Mouse (Mus musculus) neural tube, embryonic 10.5 days (tissue): Measurements from ENCODE around the gene Hamp.
A peak's percentile ranks its signal among the peaks of the same experiment; 100 is the strongest.
"Not testable (repeated sequence)": the region's sequence is repeated elsewhere in the genome, so short reads cannot be mapped to it uniquely, and the experiment has no call there.

ENCODE experiments used
- DNase-seq: peaks from one replicate; pipeline ENCODE4 v3.0.0-alpha.2; 2017; ENCODE audit warnings: low spot score; ENCODE audit errors: extremely low spot score

The Hamp gene

DNA sequence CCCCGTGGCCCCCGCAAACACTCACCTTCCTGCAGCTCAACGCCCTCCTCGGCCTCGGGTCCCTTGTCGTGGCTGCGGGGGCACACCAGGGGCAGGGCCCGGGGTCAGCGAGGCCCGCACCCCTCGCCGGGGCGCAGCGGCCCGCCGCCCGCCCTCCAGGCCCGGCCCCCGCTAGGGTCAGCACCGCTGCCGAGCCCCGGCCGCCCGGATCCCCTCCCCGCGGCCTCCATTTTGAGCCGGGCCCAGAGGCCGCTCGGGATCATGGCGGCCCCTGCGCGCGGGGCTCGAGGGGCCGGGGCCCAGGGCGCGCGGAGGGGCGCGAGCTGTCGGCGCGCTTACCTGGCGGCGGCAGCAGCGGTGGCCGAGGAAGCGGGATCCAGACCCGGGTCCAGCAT, 12.5 kb upstream of the Hamp start:
- no peak for DNase-seq

DNA sequence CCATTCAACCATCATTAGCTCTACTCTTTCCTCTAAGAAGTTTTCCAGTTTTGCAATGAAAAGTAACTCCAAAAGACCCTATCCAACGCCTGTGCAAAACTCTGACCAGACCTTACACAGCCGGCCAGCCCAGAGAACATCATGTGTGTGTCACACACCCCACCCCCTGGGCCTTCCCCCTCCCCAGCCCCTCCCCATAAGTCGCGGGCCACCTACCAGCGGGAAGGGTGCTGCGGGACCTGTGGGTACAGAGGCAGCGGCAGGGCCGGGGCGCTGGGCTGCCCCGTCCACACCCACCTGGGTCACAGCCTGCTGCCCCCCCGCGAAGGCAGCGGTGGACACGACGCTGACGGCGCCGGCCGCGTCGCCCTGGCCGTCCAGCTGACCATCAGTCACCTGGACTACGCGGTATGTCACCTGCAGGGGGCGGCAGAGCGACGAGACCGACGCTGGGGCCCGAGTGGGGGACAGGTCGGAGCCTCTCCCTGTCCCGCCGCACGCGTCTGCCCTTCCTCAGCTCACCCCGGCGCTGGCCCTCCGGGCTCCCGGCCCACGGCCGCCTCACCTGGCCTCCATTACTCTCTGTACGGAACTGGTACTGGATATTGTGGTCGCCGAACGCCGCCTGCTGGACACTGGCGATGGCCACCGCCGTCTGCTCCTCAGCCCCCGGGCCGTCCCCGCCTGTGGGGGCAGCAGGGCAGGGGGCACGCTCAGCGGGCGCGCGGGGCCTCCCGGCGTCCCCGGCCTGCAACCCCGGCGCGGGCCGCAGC, 11.9 kb upstream of the Hamp start:
- DNase-seq = peak; percentile 94

DNA sequence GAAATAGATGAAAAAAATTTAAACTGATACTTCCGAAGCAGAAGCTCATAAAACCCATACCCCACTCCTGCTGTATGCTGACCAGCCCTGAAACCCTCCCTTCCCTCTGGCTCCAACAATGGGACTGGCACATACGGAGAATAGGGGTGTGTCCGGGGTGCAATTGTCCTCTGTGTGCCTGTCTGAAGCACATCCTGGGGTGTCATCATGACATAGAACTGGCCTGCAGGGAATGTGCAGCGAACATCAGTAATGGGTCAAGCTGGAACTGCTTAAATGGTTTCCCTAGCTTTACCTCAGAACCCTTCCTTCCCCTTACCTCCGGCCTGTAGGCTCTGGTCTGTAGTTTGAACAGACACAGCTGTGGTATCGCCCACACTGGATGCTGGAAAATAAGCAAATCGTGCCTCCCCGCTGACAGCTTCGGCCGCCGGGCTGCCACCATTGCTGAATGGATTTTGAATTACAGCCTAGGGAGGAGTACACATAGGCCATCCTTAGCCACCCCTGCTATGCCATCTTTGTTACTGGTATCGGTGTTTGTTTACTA, 11.2 kb upstream of the Hamp start:
- DNase-seq = no peak

DNA sequence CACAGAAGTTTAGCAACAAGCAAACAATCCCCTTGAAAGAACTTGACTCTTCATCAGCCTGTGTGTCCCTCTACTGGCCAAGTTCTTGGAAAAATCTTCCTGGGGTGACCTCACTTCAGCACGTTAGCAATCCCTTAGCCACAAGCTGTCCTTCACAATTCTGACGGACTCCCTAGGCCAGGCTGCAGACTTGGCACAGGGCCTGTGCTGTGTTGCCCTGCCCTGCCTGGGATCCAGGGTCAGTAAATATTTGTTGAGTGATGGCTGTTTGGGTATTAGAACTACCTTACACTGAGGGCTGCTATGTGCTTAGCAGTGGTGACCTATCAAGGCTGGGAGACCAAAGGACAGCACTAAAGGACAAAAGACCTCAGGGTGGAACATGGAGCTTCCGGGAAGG, 10.2 kb upstream of the Hamp start:
- DNase-seq = no peak

DNA sequence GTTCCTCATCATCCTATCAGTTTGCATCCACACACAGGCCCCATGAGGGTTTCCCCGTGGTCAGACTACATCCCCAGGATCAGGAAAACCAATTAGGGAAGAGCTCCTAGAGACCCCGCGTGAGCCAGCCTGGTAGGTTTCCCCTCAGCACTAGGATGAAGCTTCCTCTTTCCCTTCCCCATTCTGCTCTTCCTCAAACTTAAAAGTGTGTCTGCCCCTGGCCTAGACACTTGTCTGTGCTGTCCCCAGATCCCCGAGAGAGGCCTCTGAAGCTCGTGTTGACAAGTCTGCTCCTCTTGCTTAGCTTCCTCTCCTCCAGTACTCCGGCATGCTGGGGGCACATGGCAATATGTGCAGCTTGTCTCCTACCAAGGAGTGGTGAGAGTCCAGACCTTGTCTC, 9.6 kb upstream of the Hamp start:
- DNase-seq = no peak

DNA sequence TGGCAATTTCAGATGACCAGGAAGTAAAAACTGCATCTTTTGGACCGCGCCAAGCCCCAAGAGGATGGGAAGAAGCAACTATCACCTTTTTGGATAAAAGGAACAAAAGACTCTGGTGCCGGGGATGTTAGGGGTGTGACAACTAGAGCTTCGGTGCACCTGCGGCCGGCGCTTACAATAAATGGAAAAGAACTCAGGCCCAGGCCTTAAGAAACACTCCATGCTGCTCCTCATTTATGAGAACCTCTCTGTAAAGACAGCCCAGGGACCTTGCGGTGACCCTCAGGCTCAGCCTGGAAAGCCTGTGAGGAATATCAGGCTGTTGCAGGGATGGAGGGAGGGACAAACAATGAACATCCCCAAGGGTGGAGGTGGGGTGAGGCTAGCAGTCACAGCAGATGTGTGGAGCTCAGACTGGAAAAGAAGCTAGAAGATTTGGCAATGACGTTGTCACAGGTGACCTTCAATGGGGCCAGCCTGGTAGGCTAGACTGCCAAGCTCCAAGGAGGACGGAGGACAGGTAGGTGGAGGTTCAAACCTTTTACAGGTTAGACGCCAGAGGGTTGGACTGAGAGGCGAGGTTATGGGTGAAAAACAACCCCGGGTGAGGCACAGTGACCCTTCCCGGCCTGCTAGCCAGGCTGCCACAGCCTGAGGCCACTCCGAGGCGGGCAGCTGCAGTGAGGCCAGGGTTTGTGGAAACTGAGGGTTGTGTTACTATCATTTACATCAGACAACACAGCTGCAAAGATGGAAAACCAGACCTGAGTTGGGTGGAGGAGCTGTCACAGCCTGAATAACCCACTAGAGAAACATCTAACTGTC, 8.8 kb upstream of the Hamp start:
- no peak for DNase-seq

DNA sequence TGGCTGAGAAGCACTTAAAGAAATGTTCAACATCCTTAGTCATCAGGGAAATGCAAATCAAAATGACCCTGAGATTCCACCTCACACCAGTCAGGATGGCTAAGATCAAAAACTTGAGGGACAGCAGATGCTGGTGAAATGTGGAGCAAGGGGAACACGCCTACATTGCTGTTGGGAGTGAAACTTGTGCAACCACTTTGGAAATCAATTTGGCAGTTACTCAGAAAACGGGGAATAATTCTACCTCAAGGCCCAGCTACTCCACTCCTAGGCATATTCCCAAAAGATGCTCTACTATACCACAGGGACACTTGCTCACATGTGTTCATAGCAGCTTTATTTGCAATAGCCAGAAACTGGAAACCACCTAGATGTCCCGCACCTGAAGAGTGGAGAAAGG, 6.1 kb upstream of the Hamp start:
- DNase-seq = not testable (repeated sequence)

DNA sequence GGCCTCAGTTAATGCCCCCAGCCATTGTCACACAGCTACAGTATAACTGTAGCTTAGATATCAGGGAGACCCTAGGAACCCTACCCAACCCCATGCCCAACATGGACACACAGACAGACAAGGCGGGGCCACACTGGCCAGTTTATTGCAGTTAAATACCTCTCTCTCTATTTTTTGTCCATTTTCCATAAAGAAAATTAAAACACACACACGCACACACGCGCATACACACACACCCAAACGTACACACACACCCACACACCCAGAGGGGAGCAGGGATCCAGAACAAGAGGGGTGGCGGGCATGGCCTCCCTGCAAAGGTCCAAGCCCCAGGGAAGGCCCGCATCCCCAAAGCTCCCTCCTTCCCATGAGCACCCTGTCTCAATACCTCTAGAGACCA, 2.0 kb upstream of the Hamp start:
- DNase-seq = no peak

DNA sequence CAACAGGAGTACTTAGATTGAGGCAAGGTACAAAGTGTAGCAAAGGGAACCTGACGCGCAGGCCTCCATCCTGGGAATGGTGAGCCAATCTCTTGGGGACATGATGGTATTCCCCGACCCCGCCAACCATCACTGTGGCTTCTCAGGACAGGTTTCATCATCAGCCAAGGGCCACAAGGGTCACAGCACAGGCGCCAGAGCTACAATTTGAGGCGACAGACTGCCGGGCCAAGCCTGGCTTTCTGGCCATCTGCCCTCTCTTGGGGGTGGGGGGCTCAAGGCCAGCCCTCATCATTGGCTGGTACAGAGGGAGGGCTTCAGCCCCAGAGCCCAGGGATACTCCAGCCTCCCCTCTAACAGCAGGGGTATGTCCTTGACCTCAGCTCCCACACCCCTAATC, 1.6 kb upstream of the Hamp start:
- not testable (repeated sequence) for DNase-seq

DNA sequence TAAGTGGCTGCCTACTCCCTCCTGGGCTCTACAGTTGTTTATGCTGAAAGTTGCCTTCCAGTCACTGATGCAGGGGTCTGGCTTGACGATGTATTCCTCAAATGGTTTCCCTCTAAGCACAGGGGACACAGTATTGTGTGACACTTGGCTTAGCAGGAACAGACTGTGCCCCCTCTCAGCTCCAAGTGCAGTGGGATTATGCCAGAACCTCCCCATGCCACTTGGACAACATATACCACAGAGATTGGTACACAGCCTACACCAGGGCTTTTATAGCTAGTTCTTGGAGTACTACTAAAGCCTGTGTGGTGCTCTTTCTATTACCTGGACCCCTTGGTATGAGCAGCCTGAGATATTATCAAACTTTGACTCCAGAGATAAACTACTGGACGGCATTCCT, 874 bp upstream of the Hamp start:
- not testable (repeated sequence) for DNase-seq

DNA sequence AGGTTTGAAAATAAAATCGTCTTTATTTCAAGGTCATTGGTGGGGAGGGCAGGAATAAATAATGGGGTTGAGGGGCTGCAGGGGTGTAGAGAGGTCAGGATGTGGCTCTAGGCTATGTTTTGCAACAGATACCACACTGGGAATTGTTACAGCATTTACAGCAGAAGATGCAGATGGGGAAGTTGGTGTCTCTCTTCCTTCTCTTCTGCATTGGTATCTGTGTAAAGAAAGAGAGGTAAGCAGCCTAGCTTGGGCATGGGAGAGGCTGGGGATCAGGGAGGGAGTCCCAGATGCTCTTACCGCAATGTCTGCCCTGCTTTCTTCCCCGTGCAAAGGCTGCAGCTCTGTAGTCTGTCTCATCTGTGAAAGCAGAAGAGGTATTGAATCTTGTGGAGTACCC, 1.5 kb downstream of the Hamp start:
- DNase-seq = not testable (repeated sequence)

DNA sequence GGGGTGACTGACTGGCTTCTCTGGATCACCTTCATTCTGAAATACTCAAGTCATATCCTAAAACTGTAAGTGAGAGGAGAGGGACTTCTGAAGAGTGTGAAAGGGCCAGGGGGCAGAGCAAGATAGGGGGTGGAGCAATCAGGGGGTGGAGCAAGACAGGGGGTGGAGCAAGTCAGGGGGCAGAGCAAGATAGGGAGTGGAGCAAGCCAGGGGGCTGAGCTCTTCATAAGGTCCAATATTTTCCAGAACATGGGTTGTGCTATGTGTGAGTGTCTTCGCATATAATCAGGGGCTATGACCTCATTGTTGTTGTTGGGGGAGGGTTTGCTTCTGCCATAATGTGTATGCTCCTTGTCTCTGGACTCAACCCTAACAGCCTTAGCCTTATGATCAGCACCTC, 3.8 kb downstream of the Hamp start:
- not testable (repeated sequence) for DNase-seq

DNA sequence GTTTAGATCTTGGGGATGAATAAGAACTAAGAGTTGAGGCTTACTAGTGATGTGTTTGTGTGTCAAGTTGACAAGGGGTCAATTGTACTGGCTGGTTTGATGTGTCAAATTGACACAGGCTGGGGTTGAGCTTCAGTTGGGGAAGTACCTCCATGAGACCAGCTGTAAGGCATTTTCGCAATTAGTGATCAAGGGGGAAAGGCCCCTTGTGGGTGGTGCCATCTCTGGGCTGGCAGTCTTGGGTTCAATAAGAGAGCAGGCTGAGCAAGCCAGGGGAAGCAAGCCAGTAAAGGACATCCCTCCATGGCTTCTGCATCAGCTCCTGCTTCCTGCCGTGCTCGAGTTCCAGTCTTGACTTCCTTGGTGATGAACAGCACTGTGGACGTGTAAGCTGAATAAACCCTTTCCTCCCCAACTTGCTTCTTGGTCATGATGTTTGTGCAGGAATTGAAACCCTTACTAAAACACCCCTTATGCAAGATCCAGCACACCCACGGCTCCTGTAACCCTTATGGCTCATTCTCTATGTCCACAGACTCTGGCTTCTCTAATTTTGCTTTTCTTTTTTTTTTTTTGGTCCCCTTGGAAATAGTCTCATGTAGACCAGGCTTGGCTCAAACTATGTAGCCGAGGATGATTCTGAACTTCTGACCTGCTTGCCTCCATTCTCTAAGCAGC, 8.3 kb downstream of the Hamp start:
- not testable (repeated sequence) for DNase-seq

DNA sequence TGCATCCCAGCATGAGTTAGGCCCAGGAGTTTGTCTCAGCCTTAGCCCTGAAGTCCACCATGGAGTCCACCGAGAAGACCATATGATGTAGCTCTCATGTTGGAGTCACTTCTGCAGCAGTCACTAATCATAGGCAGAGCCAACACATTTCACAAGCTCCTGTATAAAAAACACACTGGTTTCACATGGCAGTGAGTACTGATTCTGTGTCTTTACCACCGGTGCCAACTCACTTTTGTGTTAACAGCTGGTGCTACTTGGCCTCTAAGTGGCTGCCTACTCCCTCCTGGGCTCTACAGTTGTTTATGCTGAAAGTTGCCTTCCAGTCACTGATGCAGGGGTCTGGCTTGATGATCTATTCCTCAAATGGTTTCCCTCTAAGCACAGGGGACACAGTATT, 19.3 kb downstream of the Hamp start, which contains the start of gene Hamp2:
Gene Hamp2 (minus strand): TSS at position 101 of the 400 bp plus-strand sequence.
- DNase-seq = not testable (repeated sequence)

DNA sequence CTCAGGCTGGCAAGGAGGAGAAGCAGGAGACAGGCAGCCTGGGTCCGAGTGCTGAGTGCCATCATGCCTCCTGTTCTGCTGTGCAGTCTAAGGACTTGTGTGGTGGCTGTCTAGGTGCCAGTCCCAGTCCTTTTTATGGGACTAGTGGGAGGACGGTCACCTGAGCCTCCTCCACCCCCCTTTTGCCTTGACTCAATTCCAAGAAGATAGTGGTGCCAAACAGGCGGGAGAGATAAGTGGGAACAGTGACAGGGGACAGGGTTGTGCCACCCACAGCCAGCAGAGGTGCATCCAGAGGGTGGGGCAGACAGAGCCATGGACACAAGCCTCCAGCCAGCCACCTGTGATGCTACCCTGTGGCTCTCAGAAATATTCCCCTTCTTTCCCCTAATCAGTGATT, 19.8 kb downstream of the Hamp start:
- DNase-seq = no peak

DNA sequence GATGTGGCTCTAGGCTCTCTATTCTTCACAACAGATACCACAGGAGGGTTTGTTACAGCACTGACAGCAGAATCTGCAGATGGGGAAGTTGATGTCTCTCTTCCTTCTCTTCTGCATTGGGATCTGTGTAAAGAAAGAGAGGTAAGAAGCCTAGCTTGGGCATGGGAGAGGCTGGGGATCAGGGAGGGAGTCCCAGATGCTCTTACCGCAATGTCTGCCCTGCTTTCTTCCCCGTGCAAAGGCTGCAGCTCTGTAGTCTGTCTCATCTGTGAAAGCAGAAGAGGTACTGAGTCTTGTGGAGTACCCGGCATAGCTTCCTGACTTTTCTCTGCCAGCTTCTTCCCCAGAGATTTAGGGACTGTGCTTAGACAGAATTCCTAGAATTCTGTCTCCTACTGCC, 21.3 kb downstream of the Hamp start:
- DNase-seq = not testable (repeated sequence)

DNA sequence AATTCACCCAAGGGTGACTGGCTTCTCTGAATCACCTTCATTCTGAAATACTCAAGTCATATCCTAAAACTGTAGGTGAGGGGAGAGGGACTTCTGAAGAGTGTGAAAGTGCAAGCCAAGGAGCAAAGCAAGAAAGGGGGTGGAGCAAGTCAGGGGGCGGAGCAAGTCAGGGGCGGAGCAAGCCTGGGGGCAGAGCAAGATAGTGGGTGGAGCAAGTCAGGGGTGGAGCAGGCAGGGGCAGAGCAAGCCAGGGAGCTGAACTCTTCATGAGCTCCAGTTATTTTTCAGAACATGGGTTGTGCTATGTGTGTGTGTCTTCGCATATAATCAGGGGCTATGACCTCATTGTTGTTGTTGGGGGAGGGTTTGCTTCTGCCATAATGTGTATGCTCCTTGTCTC, 23.6 kb downstream of the Hamp start:
- DNase-seq = no peak

DNA sequence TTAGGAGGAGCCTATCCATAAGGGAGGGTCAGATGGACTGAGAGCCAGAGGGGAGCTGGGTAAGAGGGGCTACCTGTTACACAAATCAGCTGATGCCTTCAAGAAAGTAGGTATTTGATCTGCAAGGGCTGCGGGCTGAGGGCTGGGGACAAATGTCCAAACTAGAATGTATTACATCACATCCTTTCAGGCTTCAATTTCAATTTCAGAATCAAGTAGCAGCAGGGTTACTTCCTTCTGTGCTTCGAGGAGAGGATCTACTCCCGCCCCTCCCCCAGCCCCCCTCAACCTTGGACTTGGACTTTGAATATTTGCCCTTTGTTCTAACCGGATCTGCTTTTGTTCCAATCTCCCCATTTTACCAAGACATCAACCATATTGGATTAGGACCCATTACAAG, 26.6 kb downstream of the Hamp start:
- no peak for DNase-seq

DNA sequence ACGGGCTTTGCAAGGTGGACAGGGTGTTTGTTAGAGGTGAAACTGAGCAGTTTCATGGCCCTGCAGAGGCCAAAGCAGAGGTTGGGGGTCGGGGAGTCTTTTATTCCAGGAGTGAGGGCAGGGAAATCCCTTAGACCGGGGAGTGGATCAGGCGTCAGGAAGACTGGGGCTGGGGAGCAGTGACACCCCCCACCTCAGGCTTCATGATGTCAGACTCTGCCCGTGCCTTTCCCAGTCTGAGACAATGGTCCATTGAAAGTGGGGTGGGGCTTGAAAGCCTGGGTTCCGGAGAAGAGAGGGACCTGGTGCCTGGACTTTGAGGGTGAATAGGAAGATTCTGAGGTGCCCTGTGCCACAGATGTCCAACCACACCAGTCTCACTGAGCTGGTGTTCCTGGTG, 27.1 kb downstream of the Hamp start:
- DNase-seq = no peak

DNA sequence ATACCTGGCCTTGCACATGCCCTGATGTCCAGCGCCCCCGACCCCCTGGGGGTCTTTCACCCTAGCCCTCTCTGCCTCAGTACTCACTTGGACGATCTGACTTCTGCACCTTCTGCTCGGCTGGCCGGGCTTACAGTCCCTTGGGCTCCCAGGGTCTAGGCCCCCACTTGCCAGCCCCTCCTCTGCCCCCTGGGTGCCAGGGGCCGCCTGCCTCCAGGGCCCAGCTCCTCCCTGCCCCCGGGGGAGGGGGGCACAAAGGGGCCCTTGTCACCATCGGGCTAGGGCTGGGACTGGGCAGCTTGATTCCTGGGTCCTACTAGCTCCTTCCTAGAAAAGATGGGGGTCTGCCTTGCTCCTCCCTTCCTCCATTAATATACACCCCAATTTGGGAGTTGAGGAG, 29.1 kb downstream of the Hamp start, which contains the start of gene Mag:
Gene Mag (minus strand): TSS at position 142 of the 400 bp plus-strand sequence.
- DNase-seq = no peak

DNA sequence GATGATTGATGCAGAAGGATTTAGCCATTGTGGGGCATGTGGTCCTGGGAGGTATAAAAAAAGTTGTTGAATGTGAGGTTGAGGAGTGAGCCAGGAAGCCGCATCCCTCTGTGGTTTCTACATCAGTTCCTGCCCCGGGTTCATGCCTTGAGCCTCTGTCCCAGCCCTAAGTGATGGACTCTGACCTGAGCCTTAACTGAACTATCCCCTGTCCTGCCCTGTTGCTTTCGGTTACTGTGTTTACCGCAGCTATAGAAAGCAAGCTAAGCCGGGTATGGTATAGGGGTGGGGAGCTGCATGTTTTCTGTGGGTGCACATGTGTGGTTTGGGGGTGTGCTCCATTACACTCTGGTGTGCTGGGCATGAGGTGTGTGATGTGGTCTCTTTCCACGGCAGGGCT, 34.1 kb downstream of the Hamp start:
- DNase-seq = no peak

DNA sequence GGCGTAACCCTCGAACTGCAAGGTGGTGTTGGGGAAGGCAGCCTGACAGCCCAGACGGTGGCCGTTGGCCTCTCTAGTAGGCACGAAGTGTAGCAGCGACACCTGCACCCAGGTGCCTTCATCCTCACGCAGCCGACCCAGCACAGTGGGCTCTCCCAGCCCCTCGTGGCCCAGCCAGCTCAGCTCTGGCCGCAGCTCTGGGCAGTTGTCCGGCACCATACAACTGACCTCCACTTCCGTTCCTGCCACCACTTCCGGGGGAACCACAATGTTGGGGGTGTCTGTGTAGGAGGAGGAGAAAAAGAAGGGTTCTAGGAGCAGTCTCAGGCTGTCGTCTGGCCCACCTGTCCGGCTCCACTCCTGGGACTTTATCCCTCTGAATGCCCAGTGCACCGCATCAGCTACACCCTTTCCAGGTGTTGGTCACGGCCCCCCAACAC, 34.8 kb downstream of the Hamp start:
- DNase-seq = no peak
